Mouse (Mus musculus) limb, embryonic 14.5 days (tissue): ENCODE data around the gene Tex14. TPM values are rescaled to one million over a fixed set of nuclear protein-coding genes. Genes with fewer than 3 reads are reported as not detected.
"Not testable (repeated sequence)": the region's sequence is repeated elsewhere in the genome, so short reads cannot be mapped to it uniquely, and the experiment has no call there.

Experiments
- ATAC-seq: fragments of 200-750 bp; cut with Nextera tagmentation; 2 replicates; pipeline ENCODE4 v1.8.0; 2017; ENCODE audit warnings: low read depth, moderate number of reproducible peaks, moderate TSS enrichment; ENCODE audit not compliant: low FRiP score
- DNase-seq: peaks from one replicate; pipeline ENCODE4 v3.0.0-alpha.2; 2015; ENCODE audit warnings: low spot score
- H3K27ac ChIP-seq: fragments of 300-500 bp; sonication (generic); replicated peaks from 2 replicates; pipeline ENCODE4 v1.5.1; 2014; ENCODE audit warnings: low read depth, mild to moderate bottlenecking, low read length, moderate library complexity, mixed read lengths
- H3K27me3 ChIP-seq: fragments of 300-500 bp; sonication (generic); 2 replicates; pipeline ENCODE4 v1.6.1; 2014; ENCODE audit warnings: low read length, mixed read lengths; ENCODE audit not compliant: control insufficient read depth, insufficient read depth
- H3K36me3 ChIP-seq: fragments of 300-500 bp; sonication (generic); 2 replicates; pipeline ENCODE4 v1.6.1; 2014; ENCODE audit warnings: mild to moderate bottlenecking, low read length, moderate library complexity, mixed read lengths; ENCODE audit not compliant: control insufficient read depth, insufficient read depth
- H3K4me1 ChIP-seq: fragments of 300-500 bp; sonication (generic); 2 replicates; pipeline ENCODE4 v1.6.1; 2014; ENCODE audit warnings: antibody characterized with exemption, low read length, mixed read lengths; ENCODE audit not compliant: control insufficient read depth, insufficient read depth
- H3K4me2 ChIP-seq: fragments of 300-500 bp; sonication (generic); replicated peaks from 2 replicates; pipeline ENCODE4 v1.6.1; 2014; ENCODE audit warnings: low read depth, mild to moderate bottlenecking, low read length, moderate library complexity; ENCODE audit not compliant: severe bottlenecking
- H3K4me3 ChIP-seq: fragments of 300-500 bp; sonication (generic); replicated peaks from 2 replicates; pipeline ENCODE4 v1.5.1; 2014; ENCODE audit warnings: low read length
- H3K9ac ChIP-seq: fragments of 300-500 bp; sonication (generic); 2 replicates; pipeline ENCODE4 v1.6.1; 2014; ENCODE audit warnings: mild to moderate bottlenecking, low read depth, low read length, moderate library complexity; ENCODE audit not compliant: severe bottlenecking
- H3K9me3 ChIP-seq: fragments of 300-500 bp; sonication (generic); 2 replicates; pipeline ENCODE4 v1.6.1; 2016; ENCODE audit warnings: low read length; ENCODE audit not compliant: control insufficient read depth
- POLR2A ChIP-seq: fragments of 200-500 bp; IDR thresholded peaks from 2 replicates; pipeline ENCODE4 v1.8.0; 2012; ENCODE audit warnings: inconsistent platforms, mild to moderate bottlenecking, moderate library complexity, borderline replicate concordance; ENCODE audit not compliant: insufficient read depth, insufficient read length; ENCODE audit errors: extremely low read depth
- WGBS: fragments of 180-500 bp; shearing (Covaris S2); extraction: QIAGEN DNeasy Blood & Tissue Kit; methylation state at CpG from one replicate; pipeline ENCODE4 v1.1.7; 2014; 5-methylcytosine and 5-hydroxymethylcytosine counted together
- polyA plus RNA-seq, 2 experiments: library from polyadenylated mRNA; depleted of rRNA in 1 of 2; stranded (reverse) in 1 of 2; unstranded in 1 of 2; fragments of >200 nt; fragmentation: Nextera tagmentation in 1 of 2; extraction: Ambion mirVana in 1 of 2; gene quantifications; 2 replicates each; pipeline versions ENCODE4 v1.2.1 to v1.2.3; 2012 to 2014

Tex14 gene
- polyA plus RNA-seq, 2 experiments: 1.3 to 2.0 TPM

DNA sequence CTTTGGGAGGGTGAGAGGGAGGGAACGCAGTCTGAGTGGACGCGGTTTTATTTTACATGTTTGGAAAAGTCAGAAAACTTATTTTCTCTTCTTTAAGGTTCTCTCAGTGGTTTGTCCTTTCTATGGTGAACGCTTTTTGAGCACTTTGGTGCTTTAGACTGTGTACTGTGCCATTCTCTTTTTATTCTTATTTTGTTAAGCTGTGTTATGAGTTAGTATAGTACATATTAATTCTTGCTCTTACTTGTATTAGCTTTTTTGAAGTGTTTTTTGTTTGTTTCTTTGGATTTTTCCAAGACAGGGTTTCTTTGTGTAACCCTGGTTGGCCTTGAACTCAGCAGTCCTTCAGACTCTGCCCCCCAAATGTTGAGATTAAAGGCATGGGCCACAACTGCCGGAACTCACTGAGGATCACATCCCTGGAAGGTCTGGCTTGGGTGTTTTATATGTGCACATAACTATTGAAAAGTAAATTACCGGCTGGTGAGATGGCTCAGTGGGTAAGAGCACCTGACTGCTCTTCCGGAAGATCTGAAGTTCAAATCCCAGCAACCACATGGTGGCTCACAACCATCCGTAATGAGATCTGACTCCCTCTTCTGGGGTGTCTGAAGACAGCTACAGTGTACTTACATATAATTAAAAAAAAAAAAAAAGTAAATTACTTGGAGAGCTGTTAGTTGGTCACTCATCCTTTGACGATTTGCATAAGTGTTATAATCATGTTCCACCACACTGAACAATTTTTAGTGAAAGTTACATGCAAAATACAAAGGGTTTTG, 57.8 kb downstream of the Tex14 start:
- no peak overlapping the region for H3K4me2 ChIP-seq
- no peaks in the 10 kb centered on the region for H3K27me3 ChIP-seq
- H3K4me3 ChIP-seq: no peak overlapping the region
- ATAC-seq: peak; percentile 80
- WGBS: 4% methylated on average over 9 of the region's 9 CpGs
- no peaks in the 10 kb centered on the region for H3K36me3 ChIP-seq
- H3K9me3 ChIP-seq: no peaks in the 10 kb centered on the region
- H3K9ac ChIP-seq: no peak overlapping the region
- no peak for TF ChIP-seq POLR2A
- peak; percentile 84 for DNase-seq
- 0 out of 2 replicates have a peak overlapping the region, but pooled peaks have one; percentile 44 for H3K27ac ChIP-seq
- H3K4me1 ChIP-seq: no peaks in the 10 kb centered on the region

DNA sequence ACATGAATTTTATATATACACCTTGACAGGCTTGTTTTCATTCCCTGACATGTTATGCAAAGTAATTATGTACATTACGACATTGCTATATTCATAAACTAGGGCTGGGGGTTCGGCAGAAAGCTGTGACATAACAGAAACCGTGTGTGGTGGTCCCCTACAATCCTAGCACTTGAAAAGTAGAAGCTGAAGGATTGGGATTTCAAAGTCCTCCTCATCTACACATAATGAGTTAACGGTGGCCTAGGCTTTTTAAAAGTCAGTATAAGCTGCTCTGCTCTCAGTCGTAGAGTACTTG, 58.3 kb downstream of the Tex14 start:
- 35% methylated on average over 5 of the region's 5 CpGs for WGBS
- no peak overlapping the region for H3K4me2 ChIP-seq
- 0 out of 2 replicates have a peak overlapping the region, but pooled peaks have one; percentile 33 for H3K27ac ChIP-seq
- H3K36me3 ChIP-seq: no peaks in the 10 kb centered on the region
- H3K27me3 ChIP-seq: no peaks in the 10 kb centered on the region
- H3K9ac ChIP-seq: no peak overlapping the region
- no peak overlapping the region for H3K4me3 ChIP-seq
- DNase-seq (no peak), ATAC-seq (no peak)
- H3K9me3 ChIP-seq: no peaks in the 10 kb centered on the region
- 0 out of 2 replicates have a peak, but pooled peaks cover 3% of the 10 kb centered on the region for H3K4me1 ChIP-seq
- TF ChIP-seq POLR2A: no peak

DNA sequence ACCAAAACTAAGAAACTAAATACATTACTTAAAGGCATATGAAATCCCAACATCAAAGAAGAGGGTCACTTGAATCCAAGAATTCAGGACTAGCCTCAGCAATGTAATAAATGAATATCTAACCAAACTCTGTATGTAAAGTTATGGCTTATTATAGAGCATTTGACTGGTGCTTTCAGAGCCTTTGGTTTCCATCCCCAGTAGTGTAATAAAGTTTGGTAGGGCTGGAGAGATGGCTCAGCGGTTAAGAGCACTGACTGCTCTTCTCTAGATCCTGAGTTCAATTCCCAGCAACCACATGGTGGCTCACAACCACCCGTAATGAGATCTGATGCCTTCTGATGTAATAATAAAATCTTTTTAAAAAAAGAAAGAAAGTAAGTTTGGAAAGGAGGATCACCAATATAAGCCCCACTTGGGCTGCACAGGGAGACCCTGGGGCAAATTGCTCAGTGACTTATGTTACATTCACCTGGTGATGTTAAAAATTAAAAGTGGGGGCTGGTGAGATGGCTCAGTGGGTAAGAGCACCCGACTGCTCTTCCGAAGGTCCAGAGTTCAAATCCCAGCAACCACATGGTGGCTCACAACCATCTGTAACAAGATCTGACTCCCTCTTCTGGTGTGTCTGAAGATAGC, 59.0 kb downstream of the Tex14 start:
- H3K27ac ChIP-seq, H3K4me1 ChIP-seq, H3K36me3 ChIP-seq, H3K27me3 ChIP-seq, H3K4me3 ChIP-seq, ATAC-seq, H3K4me2 ChIP-seq, H3K9ac ChIP-seq, H3K9me3 ChIP-seq, DNase-seq: not testable (repeated sequence)
- 85% methylated on average over 4 of the region's 4 CpGs for WGBS

DNA sequence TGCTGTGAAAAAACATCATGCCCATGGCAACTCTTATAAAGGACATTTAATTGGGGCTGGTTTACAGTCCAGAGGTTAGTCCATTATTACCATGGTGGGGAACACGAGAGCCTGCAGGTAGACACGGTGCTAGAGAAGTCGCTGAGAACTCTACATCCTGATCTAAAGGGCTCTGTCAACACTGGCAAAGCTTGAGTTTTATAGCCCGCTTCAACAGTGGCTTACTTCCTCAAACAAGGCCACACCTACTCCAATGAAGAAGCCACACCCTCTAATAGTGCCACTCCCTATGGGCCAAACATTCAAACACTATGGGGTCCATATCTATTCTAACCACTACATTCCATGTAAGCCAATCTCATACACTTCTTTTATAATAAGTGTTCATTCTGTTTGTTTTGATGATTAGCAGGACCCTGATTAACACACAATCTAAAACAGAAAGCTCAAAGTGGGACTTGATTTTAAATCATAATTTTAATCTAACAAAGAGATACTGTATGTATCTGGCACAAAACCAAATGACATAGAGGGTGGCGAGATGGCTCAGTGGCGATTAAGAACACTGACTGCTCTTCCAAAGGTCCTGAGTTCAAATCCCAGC, 61.2 kb downstream of the Tex14 start:
- no peak overlapping the region for H3K9ac ChIP-seq
- WGBS: 62% methylated on average over 6 of the region's 6 CpGs
- no peak overlapping the region for H3K4me2 ChIP-seq
- DNase-seq (no peak), ATAC-seq (no peak)
- H3K27ac ChIP-seq: no peak overlapping the region
- no peak for TF ChIP-seq POLR2A
- H3K4me1 ChIP-seq: peaks cover 7% of the 10 kb centered on the region; the same call in 1 of the 2 replicates
- H3K9me3 ChIP-seq: no peaks in the 10 kb centered on the region
- H3K36me3 ChIP-seq: no peaks in the 10 kb centered on the region
- H3K4me3 ChIP-seq: no peak overlapping the region
- no peaks in the 10 kb centered on the region for H3K27me3 ChIP-seq

DNA sequence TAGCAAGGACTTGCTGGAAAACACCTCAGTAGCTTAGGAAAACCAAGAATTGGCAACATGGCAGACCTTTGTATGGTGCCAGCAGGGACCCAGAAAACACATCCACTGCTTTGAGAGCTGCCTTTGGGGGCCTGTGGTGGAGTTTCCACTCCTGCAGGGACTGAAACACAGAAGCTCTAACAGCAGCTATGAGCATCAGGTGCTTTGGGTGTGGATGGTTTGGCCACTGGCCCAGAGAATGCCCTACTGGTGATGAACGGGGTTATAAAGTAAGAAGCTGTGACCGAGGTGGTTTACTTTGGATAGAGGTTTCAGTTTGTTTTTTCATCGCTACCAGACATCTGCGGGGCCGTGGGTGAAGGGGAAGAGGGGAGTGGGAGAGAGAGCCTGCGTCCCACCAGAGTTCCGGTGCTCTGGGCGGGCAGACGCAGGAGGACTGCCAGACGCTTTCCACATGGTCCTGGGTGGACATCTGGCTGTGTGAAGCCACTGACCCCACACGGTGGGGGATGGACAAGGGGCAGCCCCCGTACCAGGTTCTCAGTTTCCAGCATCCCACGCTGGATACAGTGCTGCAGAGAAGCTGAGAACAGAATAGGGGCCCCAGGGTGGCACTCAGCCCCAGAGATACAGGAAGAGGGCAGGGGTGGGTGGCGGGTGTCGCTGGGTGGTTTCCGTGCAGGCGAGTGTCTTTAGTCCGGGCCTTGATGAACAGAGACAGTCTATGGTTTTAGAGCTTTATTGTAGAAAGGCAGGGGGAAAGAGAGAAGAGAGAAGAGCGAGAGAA, 62.8 kb downstream of the Tex14 start:
- TF ChIP-seq POLR2A: no peak
- WGBS: 29% methylated on average over 19 of the region's 19 CpGs
- DNase-seq: no peak

More for the DNA sequence above, 62.8 kb downstream of the Tex14 start:
- no peak for ATAC-seq
- peaks cover 7% of the 10 kb centered on the region; the same call in 1 of the 2 replicates for H3K4me1 ChIP-seq
- no peak overlapping the region for H3K27ac ChIP-seq
- H3K36me3 ChIP-seq: no peaks in the 10 kb centered on the region
- H3K27me3 ChIP-seq: no peaks in the 10 kb centered on the region
- no peak overlapping the region for H3K4me3 ChIP-seq
- H3K4me2 ChIP-seq: no peak overlapping the region
- no peaks in the 10 kb centered on the region for H3K9me3 ChIP-seq
- no peak overlapping the region for H3K9ac ChIP-seq
